Mouse (Mus musculus): ENCODE results near the gene Utf1. TPM values are rescaled to one million over a fixed set of nuclear protein-coding genes. Genes with fewer than 3 reads are reported as not detected.

Gene Utf1
- total RNA-seq, 1 experiment: 147 TPM

DNA sequence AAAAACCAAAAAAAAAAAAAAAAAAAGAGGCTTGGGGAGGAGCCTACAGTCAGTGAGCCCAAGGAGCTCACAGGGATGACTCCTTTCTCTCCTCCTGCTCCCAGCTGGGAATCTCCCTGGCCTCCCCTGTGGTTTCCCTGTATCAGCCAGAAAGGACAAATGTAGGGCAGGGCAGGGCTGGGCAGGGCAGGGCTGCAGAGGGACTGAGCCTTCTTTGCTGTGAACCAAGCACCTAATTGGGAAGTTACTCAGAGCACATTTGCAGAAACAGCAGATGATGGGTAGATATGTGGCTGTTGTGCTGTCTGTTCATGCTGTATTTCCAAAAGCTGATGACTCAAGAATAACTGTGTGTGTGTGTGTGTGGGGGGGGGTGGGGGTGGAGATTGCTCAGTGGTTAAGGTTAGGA lies 29.3 kb downstream of the Utf1 start:
- Histone ChIP-seq H3K4me1 (ENCODE audit: control insufficient read depth in 2 of 2, insufficient read depth in 2 of 2, low read length in 2 of 2, poor library complexity in 1 of 2) (peaks cover 3 to 43% of the 10 kb centered on the region in 2 experiments; a peak in 3 of 4 replicates), H3K4me3 (ENCODE audit: insufficient read depth in 1 of 2, low read depth in 1 of 2, low read length in 2 of 2, poor library complexity in 1 of 2, severe bottlenecking in 1 of 2) (no peak overlapping the region), H3K27ac (ENCODE audit: insufficient read depth, low read depth, low read length, poor library complexity, severe bottlenecking) (no peak overlapping the region), H3K9me3 (ENCODE audit: control insufficient read depth, insufficient read depth, low read depth, low read length) (no peaks in the 10 kb centered on the region), H3K9ac (ENCODE audit: insufficient read depth, low read depth, low read length, poor library complexity, severe bottlenecking) (no peak overlapping the region), H3K36me3 (ENCODE audit: control insufficient read depth, insufficient read depth, low read length, poor library complexity, severe bottlenecking) (no peaks in the 10 kb centered on the region)
- DNase-seq (ENCODE audit: low read depth, low spot score): no peak
- in situ Hi-C loops (cut with MboI; ENCODE audit: low sequenced_read_pairs in 2 of 2, unreplicated experiment in 2 of 2): no loop called here
- peak; percentile 51 for TF ChIP-seq ZNF384 (IDR thresholded peaks at IDR 0.05; ENCODE audit: low read depth, low read length)
- TF ChIP-seq MAFK (IDR thresholded peaks at IDR 0.05; ENCODE audit: insufficient read depth, low read depth, low read length): no peak

DNA sequence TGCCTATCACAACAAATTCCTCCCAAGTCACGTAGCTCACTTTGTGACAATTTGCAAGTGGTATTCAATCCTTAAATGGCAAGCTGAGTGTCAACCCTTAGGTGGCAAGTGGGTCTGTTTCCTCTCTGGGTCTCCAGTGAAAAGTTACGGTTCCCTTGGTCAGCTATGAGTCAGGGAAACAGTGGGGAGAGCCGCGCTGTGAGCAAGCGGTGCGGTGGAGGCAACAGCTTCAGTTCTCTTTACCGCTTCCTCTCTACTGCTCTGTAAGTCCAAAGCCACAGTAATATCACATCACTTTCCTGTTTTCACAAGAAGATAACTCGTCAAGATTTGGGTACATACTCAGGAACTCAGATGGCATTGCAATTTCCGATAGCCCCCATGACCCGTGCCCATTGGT lies 30.7 kb downstream of the Utf1 start:
- Histone ChIP-seq H3K27ac (ENCODE audit: insufficient read depth, low read depth, low read length, poor library complexity, severe bottlenecking) (no peak overlapping the region), H3K9ac (ENCODE audit: insufficient read depth, low read depth, low read length, poor library complexity, severe bottlenecking) (no peak overlapping the region; the same call in 1 of the 2 replicates), H3K36me3 (ENCODE audit: control insufficient read depth, insufficient read depth, low read length, poor library complexity, severe bottlenecking) (no peaks in the 10 kb centered on the region), H3K4me3 (ENCODE audit: insufficient read depth in 1 of 2, low read depth in 1 of 2, low read length in 2 of 2, poor library complexity in 1 of 2, severe bottlenecking in 1 of 2) (no peak overlapping the region), H3K9me3 (ENCODE audit: control insufficient read depth, insufficient read depth, low read depth, low read length) (no peaks in the 10 kb centered on the region), H3K4me1 (ENCODE audit: control insufficient read depth in 2 of 2, insufficient read depth in 2 of 2, low read length in 2 of 2, poor library complexity in 1 of 2) (peaks cover 3 to 47% of the 10 kb centered on the region in 2 experiments; a peak in 3 of 4 replicates)
- TF ChIP-seq HCFC1 (IDR thresholded peaks at IDR 0.05; ENCODE audit: borderline replicate concordance, insufficient read depth, low read length): no peak
- TF ChIP-seq MAFK (IDR thresholded peaks at IDR 0.05; ENCODE audit: insufficient read depth, low read depth, low read length): no peak
- no peak for TF ChIP-seq ZNF384 (IDR thresholded peaks at IDR 0.05; ENCODE audit: low read depth, low read length)
- TF ChIP-seq ZC3H11A (IDR thresholded peaks at IDR 0.05; ENCODE audit: borderline replicate concordance, low read depth, low read length): no peak
- TF ChIP-seq CHD2 (IDR thresholded peaks at IDR 0.05; ENCODE audit: low read depth, low read length): no peak
- in situ Hi-C loops (cut with MboI; ENCODE audit: low sequenced_read_pairs in 2 of 2, unreplicated experiment in 2 of 2): no loop called here
- no peak for DNase-seq (ENCODE audit: low read depth, low spot score)

DNA sequence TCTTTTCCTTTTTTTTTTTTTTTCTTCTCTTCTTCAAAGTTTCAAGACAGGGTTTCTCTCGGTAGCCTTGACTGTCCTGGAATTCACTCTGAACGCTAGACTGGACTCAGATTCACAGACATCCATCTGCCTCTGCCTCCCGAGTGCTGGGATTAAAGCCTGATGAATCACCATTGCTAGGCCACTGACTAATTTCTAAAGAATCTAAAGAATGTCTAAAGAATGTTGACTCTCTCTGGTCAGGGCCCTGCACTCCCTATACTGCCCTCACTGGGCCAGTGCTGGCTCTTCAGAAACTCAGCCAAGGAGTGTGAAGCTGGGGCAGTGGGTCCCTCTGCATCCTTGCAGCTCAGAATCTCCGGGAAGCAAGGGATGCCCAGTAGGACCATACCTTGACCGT lies 31.9 kb downstream of the Utf1 start:
- in situ Hi-C loops (cut with MboI; ENCODE audit: low sequenced_read_pairs in 2 of 2, unreplicated experiment in 2 of 2): no loop called here
- H3K36me3 ChIP-seq (ENCODE audit: control insufficient read depth, insufficient read depth, low read length, poor library complexity, severe bottlenecking): no peaks in the 10 kb centered on the region
- TF ChIP-seq ZNF384 (IDR thresholded peaks at IDR 0.05; ENCODE audit: low read depth, low read length): no peak
- TF ChIP-seq HCFC1 (IDR thresholded peaks at IDR 0.05; ENCODE audit: borderline replicate concordance, insufficient read depth, low read length): no peak
- TF ChIP-seq CHD2 (IDR thresholded peaks at IDR 0.05; ENCODE audit: low read depth, low read length): no peak
- TF ChIP-seq ZC3H11A (IDR thresholded peaks at IDR 0.05; ENCODE audit: borderline replicate concordance, low read depth, low read length): no peak
- TF ChIP-seq MAFK (IDR thresholded peaks at IDR 0.05; ENCODE audit: insufficient read depth, low read depth, low read length): no peak
- peaks cover 3 to 43% of the 10 kb centered on the region in 2 experiments; a peak in 3 of 4 replicates for H3K4me1 ChIP-seq (ENCODE audit: control insufficient read depth in 2 of 2, insufficient read depth in 2 of 2, low read length in 2 of 2, poor library complexity in 1 of 2)
- H3K27ac ChIP-seq (ENCODE audit: insufficient read depth, low read depth, low read length, poor library complexity, severe bottlenecking): 0 out of 2 replicates have a peak overlapping the region, but pooled peaks have one; percentile 24
- H3K4me3 ChIP-seq (ENCODE audit: insufficient read depth in 1 of 2, low read depth in 1 of 2, low read length in 2 of 2, poor library complexity in 1 of 2, severe bottlenecking in 1 of 2): no peak overlapping the region
- DNase-seq (ENCODE audit: low read depth, low spot score): no peak
- H3K9me3 ChIP-seq (ENCODE audit: control insufficient read depth, insufficient read depth, low read depth, low read length): no peaks in the 10 kb centered on the region
- no peak overlapping the region for H3K9ac ChIP-seq (ENCODE audit: insufficient read depth, low read depth, low read length, poor library complexity, severe bottlenecking)

DNA sequence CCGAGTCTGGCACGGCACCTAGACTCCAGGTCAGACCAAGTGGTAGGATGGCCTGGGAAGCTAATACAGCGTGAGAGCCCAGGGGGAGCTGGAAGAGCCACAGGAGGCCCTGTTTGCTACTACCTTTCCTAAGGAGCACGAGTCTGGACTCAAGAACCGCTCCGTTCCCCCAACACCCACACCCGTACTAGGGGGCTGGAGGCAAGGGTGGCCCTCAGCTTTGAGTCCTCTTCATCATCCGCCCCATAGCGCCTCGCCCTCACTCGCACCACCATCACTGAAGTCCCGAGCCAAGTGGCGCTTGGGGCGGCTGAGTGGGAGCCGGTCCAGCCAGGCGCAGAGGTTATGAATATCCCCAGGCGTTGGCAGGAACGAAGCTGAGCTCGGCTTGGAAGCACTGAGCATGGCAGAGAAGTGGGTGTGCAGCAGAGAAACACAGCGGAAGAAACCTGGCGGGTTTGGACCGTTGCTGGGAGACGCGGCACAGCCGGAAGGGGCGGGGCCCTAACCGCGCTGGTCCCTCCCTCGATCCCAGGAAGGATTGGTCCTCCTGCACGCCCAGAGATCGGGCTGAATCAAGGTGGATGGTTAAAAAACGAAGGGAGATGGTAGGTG lies 34.8 kb downstream of the Utf1 start, which contains the start of gene 6430531B16Rik:
Gene 6430531B16Rik (minus strand): TSS at position 478 of the 615 bp plus-strand sequence.
- Histone ChIP-seq H3K27ac (ENCODE audit: insufficient read depth, low read depth, low read length, poor library complexity, severe bottlenecking) (no peak within 1 kb of the TSS), H3K4me1 (ENCODE audit: control insufficient read depth in 2 of 2, insufficient read depth in 2 of 2, low read length in 2 of 2, poor library complexity in 1 of 2) (peaks cover 3 to 24% of the 10 kb centered on the region in 2 experiments; a peak in 3 of 4 replicates), H3K36me3 (ENCODE audit: control insufficient read depth, insufficient read depth, low read length, poor library complexity, severe bottlenecking) (no peaks in the 10 kb centered on the region), H3K4me3 (ENCODE audit: insufficient read depth in 1 of 2, low read depth in 1 of 2, low read length in 2 of 2, poor library complexity in 1 of 2, severe bottlenecking in 1 of 2) (peak within 1 kb of the TSS; percentile 73 to 88), H3K9ac (ENCODE audit: insufficient read depth, low read depth, low read length, poor library complexity, severe bottlenecking) (peak within 1 kb of the TSS; percentile 62; the same call in 1 of the 2 replicates), H3K9me3 (ENCODE audit: control insufficient read depth, insufficient read depth, low read depth, low read length) (no peaks in the 10 kb centered on the region)
- in situ Hi-C loops (cut with MboI; ENCODE audit: low sequenced_read_pairs in 2 of 2, unreplicated experiment in 2 of 2): no loop called here
- TF ChIP-seq CHD2 (IDR thresholded peaks at IDR 0.05; ENCODE audit: low read depth, low read length): no peak
- peak; percentile 39; the same call in 1 of the 2 replicates for TF ChIP-seq HCFC1 (IDR thresholded peaks at IDR 0.05; ENCODE audit: borderline replicate concordance, insufficient read depth, low read length)
- TF ChIP-seq ZNF384 (IDR thresholded peaks at IDR 0.05; ENCODE audit: low read depth, low read length): no peak
- TF ChIP-seq MAFK (IDR thresholded peaks at IDR 0.05; ENCODE audit: insufficient read depth, low read depth, low read length): no peak
- TF ChIP-seq ZC3H11A (IDR thresholded peaks at IDR 0.05; ENCODE audit: borderline replicate concordance, low read depth, low read length): no peak
- DNase-seq (ENCODE audit: low read depth, low spot score): peak; percentile 63
